Mouse (Mus musculus) G1E (cell line): ENCODE measurements around the gene Gadd45g. TPM values are rescaled to one million over a fixed set of nuclear protein-coding genes. Genes with fewer than 3 reads are reported as not detected.
"Not testable (repeated sequence)": the region's sequence is repeated elsewhere in the genome, so short reads cannot be mapped to it uniquely, and the experiment has no call there.

Experiments used
- ATAC-seq: 2 replicates; pipeline ENCODE4 v1.8.0; 2016; ENCODE audit warnings: mild to moderate bottlenecking; ENCODE audit not compliant: insufficient number of reproducible peaks, poor library complexity, low FRiP score, severe bottlenecking; ENCODE audit errors: extremely low read depth
- DNase-seq: peaks from one replicate; pipeline ENCODE4 v3.0.0; 2012; ENCODE audit warnings: low spot score
- H3K27me3 ChIP-seq: 2 replicates; pipeline ENCODE4 v1.6.1; 2012; ENCODE audit warnings: mild to moderate bottlenecking, low read length, inconsistent platforms; ENCODE audit not compliant: insufficient read depth
- H3K36me3 ChIP-seq: replicated peaks from 2 replicates; pipeline ENCODE3; 2012; ENCODE audit warnings: mild to moderate bottlenecking, inconsistent platforms
- H3K4me1 ChIP-seq: 2 replicates; pipeline ENCODE4 v1.6.1; 2012; ENCODE audit warnings: low read depth, low read length, inconsistent platforms, mixed read lengths; ENCODE audit not compliant: insufficient read depth
- H3K4me3 ChIP-seq: 2 replicates; pipeline ENCODE4 v1.5.1; 2012; ENCODE audit warnings: low read depth, mild to moderate bottlenecking, inconsistent platforms, low read length, moderate library complexity, mixed read lengths
- H3K9me3 ChIP-seq: replicated peaks from 2 replicates; pipeline ENCODE4 v1.6.1; 2012; ENCODE audit warnings: inconsistent platforms
- CTCF ChIP-seq: IDR thresholded peaks from 2 replicates; pipeline ENCODE4 v1.5.1; 2012; ENCODE audit warnings: low read depth, low read length, inconsistent platforms, mixed read lengths
- GATA1 ChIP-seq: IDR thresholded peaks from 2 replicates; pipeline ENCODE4 v1.6.1; 2012; ENCODE audit warnings: borderline replicate concordance, low read length, inconsistent platforms, mixed read lengths
- GATA2 ChIP-seq: IDR thresholded peaks from 2 replicates; pipeline ENCODE4 v1.6.1; 2012; ENCODE audit warnings: low read depth, low read length, inconsistent platforms, borderline replicate concordance
- POLR2AphosphoS5 ChIP-seq: IDR thresholded peaks from 2 replicates; pipeline ENCODE4 v1.6.1; 2012; ENCODE audit warnings: low read depth, low read length, inconsistent platforms; ENCODE audit not compliant: insufficient replicate concordance
- TAL1 ChIP-seq: conservative IDR thresholded peaks from 2 replicates; pipeline ENCODE4 v1.6.1; 2012; ENCODE audit warnings: low read depth, low read length, inconsistent platforms, mixed read lengths
- polyA plus RNA-seq: library from polyadenylated mRNA; stranded (reverse); fragments of >175 nt; gene quantifications from 2 replicates; pipeline ENCODE4 v1.2.3, GENCODE M21; 2012
- total RNA-seq, 2 experiments: library from RNA; stranded (forward) in 1 of 2; stranded (reverse) in 1 of 2; fragments of 200-1000 nt in 1 of 2; fragments of >200 nt in 1 of 2; fragmentation: Nextera tagmentation in 1 of 2; gene quantifications; 2 replicates each; pipeline ENCODE4 v1.2.3; 2014 to 2017

Gadd45g gene
- total and polyA plus RNA-seq, 3 experiments, result 8.1 to 32.6 (median 13.6) TPM

- H3K4me1 ChIP-seq, result peaks cover 51% of the 10 kb centered on the region
- H3K27me3 ChIP-seq, result peaks cover 26% of the 10 kb centered on the region
- no peaks in the 10 kb centered on the region for H3K9me3 ChIP-seq
- peak; percentile 25 for DNase-seq
- H3K36me3 ChIP-seq, result no peaks in the 10 kb centered on the region
- no peak for TF ChIP-seq GATA1
- peak overlapping the region; percentile 49; the same call in 1 of the 2 replicates for H3K4me3 ChIP-seq
- ATAC-seq, result peak; percentile 69
These were observed 12.9 kb upstream of the Gadd45g start for GRCm38 (mm10) chr13:51833611-51834010.

GRCm38 (mm10) chr13:51834024-51834423 is 12.5 kb upstream of the Gadd45g start:
- not testable (repeated sequence) for DNase-seq, H3K9me3 ChIP-seq, H3K36me3 ChIP-seq, ATAC-seq
- Histone ChIP-seq H3K4me3 (peak overlapping the region; percentile 40; the same call in 1 of the 2 replicates), H3K4me1 (peaks cover 55% of the 10 kb centered on the region), H3K27me3 (peaks cover 29% of the 10 kb centered on the region)

- Histone ChIP-seq H3K4me1 (peaks cover 57% of the 10 kb centered on the region), H3K4me3 (peak overlapping the region; percentile 40; the same call in 1 of the 2 replicates), H3K36me3 (no peaks in the 10 kb centered on the region), H3K9me3 (no peaks in the 10 kb centered on the region), H3K27me3 (peaks cover 31% of the 10 kb centered on the region)
- TF ChIP-seq GATA2 (no peak), GATA1 (no peak), CTCF (no peak), TAL1 (no peak; the same call in 1 of the 2 replicates), POLR2AphosphoS5 (no peak)
- DNase-seq (peak; percentile 45), ATAC-seq (peak; percentile 64)
These were observed 12.0 kb upstream of the Gadd45g start for GRCm38 (mm10) chr13:51834520-51834919.

- Histone ChIP-seq H3K27me3 (peaks cover 31% of the 10 kb centered on the region), H3K4me1 (peaks cover 62% of the 10 kb centered on the region)
- H3K9me3 ChIP-seq, H3K4me3 ChIP-seq, H3K36me3 ChIP-seq, DNase-seq, ATAC-seq: not testable (repeated sequence)
These were observed 11.3 kb upstream of the Gadd45g start for GRCm38 (mm10) chr13:51835208-51835607.

- Histone ChIP-seq H3K9me3 (no peaks in the 10 kb centered on the region), H3K36me3 (no peaks in the 10 kb centered on the region), H3K27me3 (peaks cover 25% of the 10 kb centered on the region), H3K4me1 (peaks cover 70% of the 10 kb centered on the region), H3K4me3 (no peak overlapping the region)
- TF ChIP-seq POLR2AphosphoS5 (no peak), CTCF (no peak), GATA2 (no peak)
- ATAC-seq, result no peak
- no peak for DNase-seq
These were observed 9.1 kb upstream of the Gadd45g start for GRCm38 (mm10) chr13:51837402-51837801.

GRCm38 (mm10) chr13:51839250-51840026 is 7.0 kb upstream of the Gadd45g start:
- ATAC-seq, result 0 out of 2 replicates have a peak, but pooled peaks have one; percentile 26
- DNase-seq, result peak; percentile 32
- H3K4me1 ChIP-seq, result peaks cover 73% of the 10 kb centered on the region
- no peaks in the 10 kb centered on the region for H3K36me3 ChIP-seq
- peaks cover 36% of the 10 kb centered on the region for H3K27me3 ChIP-seq
- H3K9me3 ChIP-seq, result no peaks in the 10 kb centered on the region
- no peak overlapping the region for H3K4me3 ChIP-seq
- TF ChIP-seq GATA2, result no peak
- TF ChIP-seq CTCF, result peak; percentile 77
- TF ChIP-seq POLR2AphosphoS5, result no peak

- Histone ChIP-seq H3K9me3 (no peaks in the 10 kb centered on the region), H3K27me3 (peaks cover 36% of the 10 kb centered on the region), H3K4me3 (peak overlapping the region; percentile 53; the same call in 1 of the 2 replicates), H3K4me1 (peaks cover 76% of the 10 kb centered on the region), H3K36me3 (no peaks in the 10 kb centered on the region)
- DNase-seq (no peak), ATAC-seq (no peak)
- TF ChIP-seq TAL1 (no peak), POLR2AphosphoS5 (no peak), GATA1 (no peak), CTCF (no peak), GATA2 (no peak)
These were observed 5.8 kb upstream of the Gadd45g start for GRCm38 (mm10) chr13:51840702-51841101.
